Mouse (Mus musculus): ENCODE measurements around the gene Zscan18. TPM values are rescaled to one million over a fixed set of nuclear protein-coding genes. Genes with fewer than 3 reads are reported as not detected.

Zscan18 gene
- total and polyA plus RNA-seq, 3 experiments: 0.04 TPM; not detected in 2

DNA sequence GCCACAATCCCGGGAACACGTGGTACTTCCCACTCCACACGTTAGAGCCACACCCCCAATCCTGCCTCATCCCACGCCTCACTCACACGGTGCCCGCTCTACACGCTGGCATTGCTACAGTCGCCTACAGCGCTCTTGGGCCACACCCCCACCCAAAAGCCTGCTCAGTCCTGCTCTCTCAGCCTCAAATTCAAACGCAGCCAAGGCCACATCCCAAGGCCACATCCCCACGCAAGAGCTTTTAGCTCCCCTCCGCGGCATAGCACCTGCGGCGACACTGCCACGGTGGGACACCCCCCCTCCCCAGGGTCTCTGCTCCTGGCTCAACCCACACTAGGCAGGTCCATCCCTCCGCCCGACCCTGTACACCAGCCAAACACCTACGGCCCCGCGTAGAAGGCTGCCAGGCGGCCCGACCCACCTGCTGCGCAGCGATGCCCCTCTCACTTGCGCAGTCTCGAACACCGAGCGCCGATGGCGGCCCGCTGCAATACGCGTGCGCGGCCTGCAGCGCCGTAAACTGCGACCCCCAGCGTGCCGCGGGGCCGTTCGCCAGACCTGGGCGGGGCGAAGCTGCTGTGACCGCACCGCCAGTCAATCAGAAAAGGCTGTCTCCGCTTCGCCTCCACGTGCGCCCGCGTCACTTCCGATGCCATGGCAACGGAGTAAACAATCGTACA is 23.1 kb downstream of the Zscan18 start:
- no peak for TF ChIP-seq RCOR1 (IDR thresholded peaks at IDR 0.05; ENCODE audit: low read depth, low read length)
- TF ChIP-seq CHD1 (IDR thresholded peaks at IDR 0.05; ENCODE audit: low read depth, low read length): no peak
- no peak for TF ChIP-seq GABPA (IDR thresholded peaks at IDR 0.05; ENCODE audit: low read depth, low read length)
- TF ChIP-seq TBP (IDR thresholded peaks at IDR 0.05; ENCODE audit: low read depth, low read length): no peak
- TF ChIP-seq HCFC1 (IDR thresholded peaks at IDR 0.05; ENCODE audit: low read depth, low read length): no peak
- TF ChIP-seq ZMIZ1 (IDR thresholded peaks at IDR 0.05; ENCODE audit: low read depth, low read length): no peak
- TF ChIP-seq NELFE (IDR thresholded peaks at IDR 0.05; ENCODE audit: low read depth, low read length): no peak
- no peak for TF ChIP-seq MYB (IDR thresholded peaks at IDR 0.05; ENCODE audit: low read depth, low read length)
- no peak for TF ChIP-seq MAFK (IDR thresholded peaks at IDR 0.05; ENCODE audit: borderline replicate concordance, low read depth, low read length)
- no peak for TF ChIP-seq RAD21 (IDR thresholded peaks at IDR 0.05; ENCODE audit: low read depth, low read length)
- no peak for TF ChIP-seq NRF1 (IDR thresholded peaks at IDR 0.05; ENCODE audit: insufficient read depth, low read depth, low read length, poor library complexity, severe bottlenecking)
- TF ChIP-seq EP300 (IDR thresholded peaks at IDR 0.05; ENCODE audit: low read depth in 1 of 2, low read length in 2 of 2): no peak
- TF ChIP-seq ZNF384 (IDR thresholded peaks at IDR 0.05; ENCODE audit: low read depth, low read length): no peak
- no peak for TF ChIP-seq ZKSCAN1 (IDR thresholded peaks at IDR 0.05; ENCODE audit: low read depth, low read length)
- no peak for TF ChIP-seq USF2 (IDR thresholded peaks at IDR 0.05; ENCODE audit: borderline replicate concordance in 1 of 2, insufficient read depth in 1 of 2, low read depth in 1 of 2, low read length in 2 of 2)
- no peak overlapping the region for H3K9ac ChIP-seq (ENCODE audit: control insufficient read depth, low read depth, low read length, poor library complexity, severe bottlenecking)
- no peaks in the 10 kb centered on the region for H3K36me3 ChIP-seq (ENCODE audit: control insufficient read depth in 1 of 2, insufficient read depth in 2 of 2, low read length in 2 of 2)
- H3K4me1 ChIP-seq (ENCODE audit: control insufficient read depth in 1 of 2, insufficient read depth in 2 of 2, low read length in 2 of 2): no peaks in the 10 kb centered on the region
- no peaks in the 10 kb centered on the region for H3K27me3 ChIP-seq (ENCODE audit: control insufficient read depth in 1 of 2, insufficient read depth in 2 of 2, low read length in 2 of 2)
- DNase-seq (ENCODE audit: low read depth, low spot score): no peak
- no peak overlapping the region for H3K27ac ChIP-seq (ENCODE audit: control insufficient read depth, low read depth, low read length)
- H3K4me3 ChIP-seq (ENCODE audit: control insufficient read depth in 1 of 2, insufficient read depth in 1 of 2, low read depth in 2 of 2, low read length in 2 of 2): no peak overlapping the region
- H3K9me3 ChIP-seq (replicated peaks; ENCODE audit: insufficient read depth, low read length): no peaks in the 10 kb centered on the region
- no peaks in the 10 kb centered on the region for H3K79me2 ChIP-seq (ENCODE audit: control insufficient read depth, insufficient read depth, low read length, poor library complexity)

DNA sequence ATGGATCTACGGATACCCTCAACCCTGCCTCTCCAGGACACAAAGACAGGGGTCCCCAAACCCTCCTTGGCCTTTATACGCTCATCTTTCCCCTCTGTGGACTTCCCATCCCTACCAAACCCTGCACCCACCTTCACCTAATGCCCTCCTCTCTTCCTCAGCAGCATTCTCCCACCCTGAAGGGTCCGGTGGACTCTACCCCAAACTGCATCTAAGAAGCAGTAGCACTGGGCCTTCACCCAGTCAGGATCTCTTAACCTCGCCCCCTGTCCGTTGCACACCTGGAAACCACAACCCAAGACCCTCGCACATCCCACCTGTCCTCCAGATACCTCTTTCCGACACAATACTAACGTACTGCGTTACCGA is 23.7 kb downstream of the Zscan18 start:
- no peak overlapping the region for H3K4me3 ChIP-seq (ENCODE audit: control insufficient read depth in 1 of 2, insufficient read depth in 1 of 2, low read depth in 2 of 2, low read length in 2 of 2)
- H3K27me3 ChIP-seq (ENCODE audit: control insufficient read depth in 1 of 2, insufficient read depth in 2 of 2, low read length in 2 of 2): no peaks in the 10 kb centered on the region; a peak in 1 of 4 replicates
- no peaks in the 10 kb centered on the region for H3K79me2 ChIP-seq (ENCODE audit: control insufficient read depth, insufficient read depth, low read length, poor library complexity)
- H3K9me3 ChIP-seq (replicated peaks; ENCODE audit: insufficient read depth, low read length): no peaks in the 10 kb centered on the region
- H3K4me1 ChIP-seq (ENCODE audit: control insufficient read depth in 1 of 2, insufficient read depth in 2 of 2, low read length in 2 of 2): no peaks in the 10 kb centered on the region
- no peak overlapping the region for H3K27ac ChIP-seq (ENCODE audit: control insufficient read depth, low read depth, low read length)
- DNase-seq (ENCODE audit: low read depth, low spot score): no peak
- no peaks in the 10 kb centered on the region for H3K36me3 ChIP-seq (ENCODE audit: control insufficient read depth in 1 of 2, insufficient read depth in 2 of 2, low read length in 2 of 2)
- no peak overlapping the region for H3K9ac ChIP-seq (ENCODE audit: control insufficient read depth, low read depth, low read length, poor library complexity, severe bottlenecking)
- TF ChIP-seq CHD1 (IDR thresholded peaks at IDR 0.05; ENCODE audit: low read depth, low read length) (no peak), GATA1 (IDR thresholded peaks at IDR 0.05; ENCODE audit: low read depth, low read length) (no peak), MEF2A (IDR thresholded peaks at IDR 0.05; ENCODE audit: extremely low read depth, insufficient replicate concordance, low read depth, low read length, poor library complexity, severe bottlenecking) (no peak), MXI1 (IDR thresholded peaks at IDR 0.05; ENCODE audit: low read depth, low read length) (no peak), UBTF (IDR thresholded peaks at IDR 0.05; ENCODE audit: borderline replicate concordance, insufficient read depth, low read depth, low read length) (no peak), POLR2A (IDR thresholded peaks at IDR 0.05; ENCODE audit: control insufficient read depth in 1 of 2, insufficient read depth in 1 of 2, low read depth in 1 of 2, low read length in 2 of 2, poor library complexity in 1 of 2) (no peak), TAL1 (IDR thresholded peaks at IDR 0.05; ENCODE audit: low read length) (no peak)

Data from MEL (cell line).